Mouse (Mus musculus) stomach, postnatal 0 days (tissue): ENCODE results near the gene Parpbp. TPM values are rescaled to one million over a fixed set of nuclear protein-coding genes. Genes with fewer than 3 reads are reported as not detected.

Experiments used
- ATAC-seq: fragments of 200-750 bp; cut with Nextera tagmentation; 2 replicates; pipeline ENCODE4 v1.8.0; 2017; ENCODE audit not compliant: low FRiP score, low TSS enrichment
- DNase-seq: peaks from one replicate; pipeline ENCODE4 v3.0.0-alpha.2; 2016; ENCODE audit warnings: low spot score
- H3K27ac ChIP-seq: fragments of 300-500 bp; sonication (generic); replicated peaks from 2 replicates; pipeline ENCODE4 v1.5.1; 2014; ENCODE audit warnings: mild to moderate bottlenecking, control low read depth
- H3K27me3 ChIP-seq: fragments of 300-500 bp; sonication (generic); 2 replicates; pipeline ENCODE4 v1.6.1; 2014; ENCODE audit warnings: low read length; ENCODE audit not compliant: control insufficient read depth, insufficient read depth
- H3K36me3 ChIP-seq: fragments of 300-500 bp; sonication (generic); 2 replicates; pipeline ENCODE4 v1.6.1; 2014; ENCODE audit warnings: low read length, mixed read lengths; ENCODE audit not compliant: control insufficient read depth, insufficient read depth
- H3K4me1 ChIP-seq: fragments of 300-500 bp; sonication (generic); replicated peaks from 2 replicates; pipeline ENCODE4 v1.6.1; 2014; ENCODE audit warnings: antibody characterized with exemption; ENCODE audit not compliant: control insufficient read depth, insufficient read depth
- H3K4me2 ChIP-seq: fragments of 300-500 bp; sonication (generic); replicated peaks from 2 replicates; pipeline ENCODE4 v1.6.1; 2014; ENCODE audit warnings: low read depth, mild to moderate bottlenecking, control low read depth, moderate library complexity
- H3K4me3 ChIP-seq: fragments of 300-500 bp; sonication (generic); 2 replicates; pipeline ENCODE4 v1.5.1; 2014; ENCODE audit warnings: low read depth, low read length, control low read depth
- H3K9ac ChIP-seq: fragments of 300-500 bp; sonication (generic); 2 replicates; pipeline ENCODE4 v1.6.1; 2014; ENCODE audit warnings: mild to moderate bottlenecking, low read length, control low read depth, mixed read lengths
- H3K9me3 ChIP-seq: fragments of 300-500 bp; sonication (generic); 2 replicates; pipeline ENCODE4 v1.6.1; 2016; ENCODE audit warnings: low read length; ENCODE audit not compliant: control insufficient read depth
- CTCF ChIP-seq: IDR thresholded peaks from 2 replicates; pipeline ENCODE4 v1.5.1; 2016; ENCODE audit warnings: antibody characterized with exemption, low read depth, mild to moderate bottlenecking, moderate library complexity
- EP300 ChIP-seq: optimal IDR thresholded peaks from 2 replicates; pipeline ENCODE3; 2016; ENCODE audit warnings: antibody characterized with exemption
- WGBS: fragments of 180-500 bp; shearing (Covaris S2); extraction: QIAGEN DNeasy Blood & Tissue Kit; methylation state at CpG from one replicate; pipeline ENCODE4 v1.1.7; 2014; 5-methylcytosine and 5-hydroxymethylcytosine counted together
- polyA plus RNA-seq: library from polyadenylated mRNA; unstranded; fragments of >200 nt; fragmentation: Nextera tagmentation; extraction: Ambion mirVana; gene quantifications from 2 replicates; pipeline ENCODE4 v1.2.1, GENCODE M21; 2015

Parpbp gene
- polyA plus RNA-seq, result 2.2 and 2.5 TPM in 2 replicates

DNA sequence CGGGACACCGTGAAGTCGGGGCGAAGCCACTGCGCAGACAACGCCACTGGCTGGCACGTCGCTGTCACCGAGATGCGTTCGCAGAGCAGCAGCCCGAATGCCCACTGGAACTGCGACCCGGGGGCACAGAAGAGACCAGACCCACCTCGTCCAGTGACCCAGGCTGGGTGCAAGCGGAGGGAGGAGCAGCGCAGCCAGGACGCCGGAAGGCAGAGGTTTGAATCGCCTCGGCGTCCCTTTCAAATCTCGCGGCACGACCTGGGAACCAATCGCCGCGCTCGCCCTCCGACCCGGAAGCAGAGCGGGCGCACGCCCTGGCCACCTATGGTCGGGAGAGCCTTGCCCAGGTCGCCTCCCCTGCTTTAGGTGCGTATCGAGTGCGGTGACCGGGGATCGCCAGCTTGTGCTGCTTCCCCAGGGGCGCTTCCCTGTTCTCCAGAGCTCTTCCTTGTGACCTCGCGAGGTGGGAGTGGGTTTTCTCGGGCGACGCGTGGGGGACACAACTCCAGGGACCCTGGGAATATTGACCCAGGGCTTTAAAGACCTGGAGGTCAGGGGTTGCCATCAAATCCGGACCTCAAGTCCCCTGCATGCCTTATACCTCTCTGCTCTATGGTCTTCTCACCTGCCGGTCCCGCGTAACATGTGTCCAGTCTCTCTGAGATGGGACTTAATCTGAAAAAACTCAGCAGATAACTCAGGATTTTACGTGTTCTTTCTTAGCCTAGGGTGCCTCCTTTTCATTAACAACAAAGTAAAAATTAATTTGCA, at the start of gene Parpbp, which contains the start of gene Nup37:
Parpbp (minus strand) TSS at position 235 of the 771 bp plus-strand sequence.
Nup37 (plus strand) TSS at position 286 of the 771 bp plus-strand sequence.
- H3K4me3 ChIP-seq, result peak within 1 kb of the TSS; percentile 81
- under 1% methylated on average over 50 of the region's 53 CpGs for WGBS
- no peak within 1 kb of the TSS for H3K27ac ChIP-seq
- peak within 1 kb of the TSS; percentile 84 for H3K9ac ChIP-seq
- H3K4me2 ChIP-seq, result peak within 1 kb of the TSS; percentile 95
- 0 out of 2 replicates have a peak, but pooled peaks cover 2% of the 10 kb centered on the region for H3K36me3 ChIP-seq
- no peaks in the 10 kb centered on the region for H3K27me3 ChIP-seq
- no peaks in the 10 kb centered on the region for H3K4me1 ChIP-seq
- TF ChIP-seq EP300 (no peak), CTCF (0 out of 2 replicates have a peak, but pooled peaks have one; percentile 15)
- DNase-seq, result peak; percentile 91
- ATAC-seq, result peak; percentile 99
- H3K9me3 ChIP-seq, result no peaks in the 10 kb centered on the region

DNA sequence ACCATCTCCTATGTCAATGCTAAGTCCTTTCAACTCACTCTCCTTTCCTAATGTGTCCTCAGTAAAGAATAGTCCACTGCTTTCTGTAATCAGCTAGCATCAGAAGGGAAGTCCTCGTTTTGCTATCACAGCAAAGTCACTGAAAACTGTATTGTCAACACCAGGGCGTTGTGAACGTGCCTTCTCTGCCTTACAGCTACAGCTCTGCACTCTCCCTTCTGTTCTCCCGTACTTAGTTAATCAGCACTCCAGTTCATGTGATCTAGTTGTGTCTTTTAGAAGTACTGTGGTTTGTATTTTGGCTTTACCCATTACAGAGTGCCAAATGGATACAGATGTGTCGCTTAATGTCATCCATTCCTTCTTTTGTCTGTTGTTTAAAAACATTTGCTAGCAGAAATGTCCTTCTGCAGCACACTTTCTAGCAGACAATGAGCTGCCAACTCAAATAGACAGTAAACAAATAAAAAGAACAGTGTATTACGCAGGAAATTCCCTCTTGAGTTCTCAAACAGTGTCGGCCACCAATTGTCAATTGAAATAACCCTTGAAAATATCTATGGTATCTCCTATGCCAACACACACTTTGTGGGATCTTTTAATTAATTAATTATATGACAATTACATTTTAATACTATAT, 20.8 kb upstream of the Parpbp start:
- no peak for ATAC-seq
- DNase-seq, result no peak
- Histone ChIP-seq H3K27me3 (no peaks in the 10 kb centered on the region), H3K27ac (no peak overlapping the region), H3K9ac (no peak overlapping the region), H3K4me1 (no peaks in the 10 kb centered on the region), H3K4me2 (no peak overlapping the region), H3K9me3 (no peaks in the 10 kb centered on the region), H3K4me3 (no peak overlapping the region), H3K36me3 (no peaks in the 10 kb centered on the region)
- WGBS, result 69% methylated on average over 7 of the region's 7 CpGs
- TF ChIP-seq EP300 (no peak), CTCF (no peak)

DNA sequence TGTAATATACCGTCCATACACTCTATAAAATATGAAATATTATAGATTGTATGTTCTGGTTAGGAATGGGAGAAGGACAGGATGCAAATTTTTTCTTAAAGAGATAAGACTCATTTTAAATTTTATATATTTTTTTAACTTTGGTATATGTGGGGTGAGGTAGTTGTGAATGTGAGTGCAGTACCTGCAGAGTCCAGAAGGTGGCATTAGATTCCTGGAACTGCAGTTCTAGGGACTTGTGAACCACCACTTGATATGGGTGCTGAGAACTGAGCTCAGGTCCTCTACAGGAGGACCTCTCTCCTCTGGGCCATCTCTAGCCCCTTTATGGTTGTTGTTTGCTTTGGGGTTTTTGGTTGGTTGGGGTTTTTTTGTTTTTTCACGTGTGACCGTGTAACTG, 19.4 kb upstream of the Parpbp start:
- ATAC-seq (no peak), DNase-seq (no peak)
- H3K4me1 ChIP-seq, result no peaks in the 10 kb centered on the region
- 81% methylated on average over 3 of the region's 3 CpGs for WGBS
- H3K4me3 ChIP-seq, result no peak overlapping the region
- no peak overlapping the region for H3K27ac ChIP-seq
- H3K27me3 ChIP-seq, result no peaks in the 10 kb centered on the region
- no peak overlapping the region for H3K4me2 ChIP-seq
- TF ChIP-seq EP300 (no peak), CTCF (peak; percentile 46)
- no peak overlapping the region for H3K9ac ChIP-seq
- H3K36me3 ChIP-seq, result peaks cover 2% of the 10 kb centered on the region; the same call in 1 of the 2 replicates
- H3K9me3 ChIP-seq, result no peaks in the 10 kb centered on the region

DNA sequence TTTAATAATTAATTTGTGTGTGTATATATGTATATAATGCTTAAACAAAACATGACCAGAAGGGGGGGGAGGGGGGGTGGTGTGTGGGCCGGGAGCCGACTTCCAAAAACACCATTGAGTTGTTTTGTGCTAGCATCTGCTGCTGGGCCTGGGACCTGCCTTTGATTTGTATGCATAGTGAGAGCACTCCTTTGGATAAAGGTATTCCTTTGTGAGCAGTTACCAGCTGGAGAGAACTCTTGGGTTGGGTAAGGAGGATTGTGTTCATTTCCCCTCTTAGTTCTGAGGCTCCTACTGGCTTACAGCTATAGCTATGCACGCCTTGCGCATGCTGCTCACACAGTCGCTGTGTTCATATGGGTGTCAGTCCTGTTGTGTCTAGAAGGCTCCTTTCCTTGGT, 15.9 kb upstream of the Parpbp start:
- Histone ChIP-seq H3K27ac (no peak overlapping the region), H3K36me3 (peaks cover 4% of the 10 kb centered on the region; the same call in 1 of the 2 replicates), H3K9ac (no peak overlapping the region), H3K27me3 (no peaks in the 10 kb centered on the region), H3K4me3 (no peak overlapping the region), H3K4me1 (no peaks in the 10 kb centered on the region), H3K9me3 (no peaks in the 10 kb centered on the region), H3K4me2 (no peak overlapping the region)
- 92% methylated on average over 5 of the region's 5 CpGs for WGBS
- TF ChIP-seq CTCF (no peak), EP300 (no peak)
- DNase-seq, result no peak
- no peak for ATAC-seq

DNA sequence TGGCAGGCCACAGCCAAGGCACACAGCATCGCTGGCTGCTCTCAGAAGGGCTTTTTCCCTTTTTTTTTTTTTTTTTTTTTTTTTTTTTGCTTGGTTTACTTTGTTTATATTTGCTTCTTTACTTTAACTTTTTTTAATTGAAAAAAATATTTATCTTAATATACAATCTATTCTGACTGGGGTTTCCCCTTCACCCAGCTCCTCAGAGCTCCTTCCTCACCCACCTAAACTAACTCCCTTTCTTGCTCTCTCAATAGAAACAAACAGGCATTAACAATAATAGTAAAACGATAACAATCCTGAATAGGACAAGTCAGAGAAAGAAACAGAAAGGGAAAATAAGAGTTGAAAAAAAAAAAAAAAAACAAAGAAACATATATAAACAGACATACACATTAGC, 15.4 kb upstream of the Parpbp start:
- no peak overlapping the region for H3K27ac ChIP-seq
- no peaks in the 10 kb centered on the region for H3K4me1 ChIP-seq
- DNase-seq (no peak), ATAC-seq (no peak)
- WGBS, result 94% methylated on average over 2 of the region's 2 CpGs
- H3K9ac ChIP-seq, result no peak overlapping the region
- no peak overlapping the region for H3K4me3 ChIP-seq
- H3K36me3 ChIP-seq, result peaks cover 4% of the 10 kb centered on the region; the same call in 1 of the 2 replicates
- no peak overlapping the region for H3K4me2 ChIP-seq
- TF ChIP-seq EP300, result no peak
- TF ChIP-seq CTCF, result no peak
- H3K9me3 ChIP-seq, result no peaks in the 10 kb centered on the region
- H3K27me3 ChIP-seq, result no peaks in the 10 kb centered on the region
